Mouse (Mus musculus): ENCODE measurements around the gene Rgs18. TPM values are rescaled to one million over a fixed set of nuclear protein-coding genes. Genes with fewer than 3 reads are reported as not detected.

Rgs18 gene
- polyA plus RNA-seq (2014; fragmentation: Nextera tagmentation; extraction: Ambion mirVana): 1.9 and 2.6 TPM in 2 replicates

DNA sequence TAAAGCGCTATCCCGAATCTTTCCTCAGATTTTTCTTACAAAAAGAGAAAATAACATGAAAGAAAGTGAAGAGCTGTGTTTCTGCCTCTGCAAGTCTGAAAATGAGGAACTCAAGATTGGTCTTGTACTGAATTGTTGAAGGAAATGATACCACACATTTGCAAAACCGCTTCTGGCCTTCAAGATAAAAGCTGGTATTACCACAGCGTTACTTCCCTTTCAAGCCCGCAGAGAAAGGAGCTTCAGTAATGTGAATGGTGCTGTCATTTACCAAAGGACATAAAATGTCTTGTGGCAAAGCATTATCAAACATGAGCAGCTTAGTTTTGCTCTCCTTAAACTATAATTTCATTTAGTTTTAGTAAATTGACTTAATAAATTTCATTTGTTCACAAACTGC, at the start of gene Rgs18:
Gene Rgs18, minus strand, starts transcription at position 105 of the 400 bp plus-strand sequence.
- no peak within 1 kb of the TSS for H3K4me3 ChIP-seq (ENCODE audit: low read depth, low read length)
- H3K9me3 ChIP-seq (ENCODE audit: control insufficient read depth, low read length): no peaks in the 10 kb centered on the region
- no peak within 1 kb of the TSS for H3K9ac ChIP-seq (ENCODE audit: low read length)
- no peak within 1 kb of the TSS for H3K4me2 ChIP-seq
- DNase-seq (ENCODE audit: low spot score, missing footprints) (no peak), ATAC-seq (ENCODE audit: low FRiP score) (no peak)
- H3K4me1 ChIP-seq (ENCODE audit: control insufficient read depth, insufficient read depth, low read length): no peaks in the 10 kb centered on the region
- H3K36me3 ChIP-seq (ENCODE audit: control insufficient read depth, insufficient read depth, low read length): no peaks in the 10 kb centered on the region
- H3K27ac ChIP-seq (ENCODE audit: low read depth, low read length): no peak within 1 kb of the TSS
- WGBS: 80% methylated on average over 5 of the region's 5 CpGs
- H3K27me3 ChIP-seq (ENCODE audit: control insufficient read depth, insufficient read depth, low read length): no peaks in the 10 kb centered on the region

DNA sequence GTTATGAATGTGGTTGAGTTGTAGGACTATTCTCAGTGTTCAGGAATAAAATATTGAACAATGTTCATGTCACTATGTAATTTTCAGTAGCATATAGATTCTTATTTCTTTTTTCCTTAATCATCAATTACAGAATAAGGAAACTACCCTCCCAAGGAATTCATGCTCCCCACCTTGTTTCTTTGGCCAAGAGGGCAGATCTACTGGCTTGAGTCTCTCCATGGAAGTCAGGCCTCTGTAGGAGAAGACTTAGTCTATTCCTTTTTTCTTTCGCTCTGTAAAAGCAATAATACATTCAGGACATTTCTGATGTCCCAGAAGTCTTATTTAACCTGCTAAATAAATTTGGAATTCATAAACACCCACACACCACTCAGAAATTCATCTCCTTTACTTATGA, 841 bp downstream of the Rgs18 start:
- H3K27me3 ChIP-seq (ENCODE audit: control insufficient read depth, insufficient read depth, low read length): no peaks in the 10 kb centered on the region
- H3K4me2 ChIP-seq: no peak overlapping the region
- DNase-seq (ENCODE audit: low spot score, missing footprints) (no peak), ATAC-seq (ENCODE audit: low FRiP score) (no peak)
- no peaks in the 10 kb centered on the region for H3K36me3 ChIP-seq (ENCODE audit: control insufficient read depth, insufficient read depth, low read length)
- H3K4me1 ChIP-seq (ENCODE audit: control insufficient read depth, insufficient read depth, low read length): no peaks in the 10 kb centered on the region
- no peak overlapping the region for H3K4me3 ChIP-seq (ENCODE audit: low read depth, low read length)
- no peak overlapping the region for H3K9ac ChIP-seq (ENCODE audit: low read length)
- H3K27ac ChIP-seq (ENCODE audit: low read depth, low read length): no peak overlapping the region
- 87% methylated on average over 1 of the region's 1 CpGs for WGBS
- H3K9me3 ChIP-seq (ENCODE audit: control insufficient read depth, low read length): no peaks in the 10 kb centered on the region

DNA sequence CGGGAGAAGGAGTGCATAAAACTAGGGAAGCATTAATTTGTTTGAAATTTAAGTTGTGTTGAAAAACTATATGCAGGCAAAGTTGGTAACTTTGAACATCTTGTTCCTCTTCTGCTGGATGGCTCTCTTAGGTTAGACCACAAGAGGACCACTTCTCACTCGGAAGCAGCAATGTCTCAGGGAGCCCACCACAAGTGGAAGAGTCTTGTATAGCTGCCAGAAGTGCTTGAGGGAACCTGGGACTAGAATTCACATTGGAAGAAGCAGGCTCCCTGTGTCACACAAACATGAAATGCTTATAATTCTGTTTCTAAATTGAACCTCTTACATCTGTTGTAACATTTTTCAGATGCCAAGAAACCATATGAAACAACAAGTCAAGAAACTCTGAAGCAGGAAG, 9.0 kb downstream of the Rgs18 start:
- ATAC-seq (ENCODE audit: low FRiP score): no peak
- Histone ChIP-seq H3K9me3 (ENCODE audit: control insufficient read depth, low read length) (no peaks in the 10 kb centered on the region), H3K4me3 (ENCODE audit: low read depth, low read length) (no peak overlapping the region), H3K27ac (ENCODE audit: low read depth, low read length) (no peak overlapping the region), H3K36me3 (ENCODE audit: control insufficient read depth, insufficient read depth, low read length) (no peaks in the 10 kb centered on the region), H3K4me1 (ENCODE audit: control insufficient read depth, insufficient read depth, low read length) (no peaks in the 10 kb centered on the region), H3K27me3 (ENCODE audit: control insufficient read depth, insufficient read depth, low read length) (no peaks in the 10 kb centered on the region), H3K9ac (ENCODE audit: low read length) (no peak overlapping the region), H3K4me2 (no peak overlapping the region)
- DNase-seq (ENCODE audit: low spot score, missing footprints): no peak
- 81% methylated on average over 2 of the region's 2 CpGs for WGBS

DNA sequence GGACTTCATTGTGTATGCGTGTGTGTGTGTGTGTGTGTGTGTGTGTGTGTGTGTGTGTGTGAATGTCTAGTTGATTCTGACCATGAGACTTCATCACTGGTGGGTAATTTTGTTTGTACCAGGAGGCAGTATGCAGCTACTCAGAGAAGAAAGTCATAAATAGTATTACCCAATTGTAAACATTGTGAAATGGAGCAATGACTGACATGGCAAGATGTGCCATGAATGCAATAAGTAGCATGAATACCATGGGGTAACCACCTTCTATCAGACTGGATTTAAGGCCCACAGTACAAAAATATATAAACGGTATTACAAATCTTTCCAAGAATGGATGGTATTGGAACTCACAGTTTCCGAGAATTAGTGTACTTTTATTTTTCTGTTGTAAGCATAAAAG, 14.4 kb downstream of the Rgs18 start:
- WGBS: 87% methylated on average over 3 of the region's 3 CpGs
- Histone ChIP-seq H3K27me3 (ENCODE audit: control insufficient read depth, insufficient read depth, low read length) (no peaks in the 10 kb centered on the region), H3K4me2 (no peak overlapping the region), H3K9ac (ENCODE audit: low read length) (no peak overlapping the region), H3K4me1 (ENCODE audit: control insufficient read depth, insufficient read depth, low read length) (no peaks in the 10 kb centered on the region), H3K9me3 (ENCODE audit: control insufficient read depth, low read length) (no peaks in the 10 kb centered on the region), H3K4me3 (ENCODE audit: low read depth, low read length) (no peak overlapping the region), H3K36me3 (ENCODE audit: control insufficient read depth, insufficient read depth, low read length) (no peaks in the 10 kb centered on the region), H3K27ac (ENCODE audit: low read depth, low read length) (no peak overlapping the region)
- ATAC-seq (ENCODE audit: low FRiP score) (no peak), DNase-seq (ENCODE audit: low spot score, missing footprints) (no peak)

DNA sequence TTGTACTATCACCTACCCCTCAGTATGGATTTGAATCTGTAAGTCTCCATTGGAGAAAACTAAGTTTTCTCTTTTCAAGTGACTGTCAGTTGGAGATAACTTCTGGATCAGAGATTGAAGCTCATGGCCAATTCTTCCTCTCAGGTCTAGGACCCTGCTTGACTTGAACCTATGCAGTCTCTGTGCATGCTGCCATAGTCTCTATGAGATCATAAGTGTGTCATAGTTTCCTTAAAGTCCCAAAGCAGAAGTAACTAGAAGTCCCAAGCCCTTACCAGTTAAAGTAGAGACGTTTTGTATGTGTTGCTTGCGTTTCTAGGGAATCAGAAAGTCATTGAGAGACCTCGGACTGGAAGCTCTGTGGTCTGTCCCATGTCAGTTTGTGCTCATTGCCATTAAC, 24.5 kb downstream of the Rgs18 start:
- Histone ChIP-seq H3K27ac (ENCODE audit: low read depth, low read length) (no peak overlapping the region), H3K9me3 (ENCODE audit: control insufficient read depth, low read length) (no peaks in the 10 kb centered on the region), H3K4me2 (no peak overlapping the region), H3K4me1 (ENCODE audit: control insufficient read depth, insufficient read depth, low read length) (no peaks in the 10 kb centered on the region), H3K27me3 (ENCODE audit: control insufficient read depth, insufficient read depth, low read length) (no peaks in the 10 kb centered on the region), H3K36me3 (ENCODE audit: control insufficient read depth, insufficient read depth, low read length) (no peaks in the 10 kb centered on the region), H3K4me3 (ENCODE audit: low read depth, low read length) (no peak overlapping the region), H3K9ac (ENCODE audit: low read length) (no peak overlapping the region)
- ATAC-seq (ENCODE audit: low FRiP score): no peak
- DNase-seq (ENCODE audit: low spot score, missing footprints): no peak
- 81% methylated on average over 3 of the region's 3 CpGs for WGBS

DNA sequence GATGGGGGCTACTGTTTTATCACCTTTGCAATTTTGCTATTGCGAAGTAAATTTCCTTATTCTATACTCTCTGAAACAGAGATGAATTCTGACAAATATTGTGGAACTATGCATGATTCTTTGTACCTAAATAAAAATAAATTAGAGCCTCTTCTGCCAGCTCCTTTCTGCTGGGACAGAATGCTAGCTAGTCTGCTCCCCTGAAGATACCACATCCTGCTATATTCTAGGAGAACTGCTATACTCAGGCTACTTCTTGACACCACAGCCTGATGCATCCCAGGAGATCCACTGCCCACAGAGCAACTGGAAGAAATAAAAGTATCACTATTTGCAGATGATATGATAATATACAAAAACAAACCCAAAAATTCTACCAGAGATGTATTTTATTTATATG, 29.1 kb downstream of the Rgs18 start:
- DNase-seq (ENCODE audit: low spot score, missing footprints) (no peak), ATAC-seq (ENCODE audit: low FRiP score) (no peak)
- H3K36me3 ChIP-seq (ENCODE audit: control insufficient read depth, insufficient read depth, low read length): no peaks in the 10 kb centered on the region
- no peaks in the 10 kb centered on the region for H3K9me3 ChIP-seq (ENCODE audit: control insufficient read depth, low read length)
- no peak overlapping the region for H3K27ac ChIP-seq (ENCODE audit: low read depth, low read length)
- WGBS: 97% methylated on average over 1 of the region's 1 CpGs
- H3K9ac ChIP-seq (ENCODE audit: low read length): no peak overlapping the region
- no peaks in the 10 kb centered on the region for H3K27me3 ChIP-seq (ENCODE audit: control insufficient read depth, insufficient read depth, low read length)
- H3K4me2 ChIP-seq: no peak overlapping the region
- H3K4me3 ChIP-seq (ENCODE audit: low read depth, low read length): no peak overlapping the region
- H3K4me1 ChIP-seq (ENCODE audit: control insufficient read depth, insufficient read depth, low read length): no peaks in the 10 kb centered on the region

DNA sequence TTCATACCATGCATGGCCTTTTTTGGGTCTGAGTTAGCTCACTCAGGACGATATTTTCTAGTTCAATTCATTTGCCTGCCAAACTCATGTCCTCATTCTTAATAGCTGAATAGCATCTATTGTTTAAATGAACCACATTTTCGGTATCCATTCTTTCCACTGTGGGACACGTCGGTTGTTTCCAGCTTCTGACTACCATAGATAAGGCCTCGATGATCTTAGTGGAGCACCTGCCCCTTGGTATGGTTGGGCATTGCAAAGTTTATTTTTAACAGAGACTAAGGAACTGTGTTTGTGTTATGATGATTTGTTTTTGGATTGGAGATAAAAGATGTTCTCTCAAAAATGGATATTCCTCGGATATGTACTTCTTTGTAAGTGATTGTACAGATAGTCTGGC, 37.5 kb downstream of the Rgs18 start:
- 86% methylated on average over 6 of the region's 6 CpGs for WGBS
- Histone ChIP-seq H3K27ac (ENCODE audit: low read depth, low read length) (no peak overlapping the region), H3K9me3 (ENCODE audit: control insufficient read depth, low read length) (no peaks in the 10 kb centered on the region), H3K4me3 (ENCODE audit: low read depth, low read length) (no peak overlapping the region), H3K36me3 (ENCODE audit: control insufficient read depth, insufficient read depth, low read length) (no peaks in the 10 kb centered on the region), H3K27me3 (ENCODE audit: control insufficient read depth, insufficient read depth, low read length) (no peaks in the 10 kb centered on the region), H3K4me2 (no peak overlapping the region), H3K4me1 (ENCODE audit: control insufficient read depth, insufficient read depth, low read length) (no peaks in the 10 kb centered on the region), H3K9ac (ENCODE audit: low read length) (no peak overlapping the region)
- no peak for DNase-seq (ENCODE audit: low spot score, missing footprints)
- ATAC-seq (ENCODE audit: low FRiP score): no peak

DNA sequence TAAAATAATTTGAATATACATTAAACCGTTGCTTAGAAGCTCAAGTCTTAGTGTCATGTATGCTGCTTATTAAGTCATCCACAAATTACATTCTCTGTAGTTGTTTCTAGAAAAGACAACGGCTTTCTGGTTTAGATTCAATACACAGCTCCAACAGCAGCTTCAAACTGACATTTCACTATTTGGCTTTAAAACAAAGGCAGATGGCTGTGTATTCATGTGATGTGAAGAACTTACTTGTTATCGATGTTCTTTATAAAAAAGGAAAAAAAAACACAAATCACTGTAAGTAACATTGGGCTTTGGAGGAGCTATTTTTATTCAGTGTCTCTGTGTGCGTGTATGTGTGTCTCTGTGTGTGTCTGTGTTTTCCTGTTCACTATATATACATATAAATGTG, 54.5 kb downstream of the Rgs18 start:
- H3K9ac ChIP-seq (ENCODE audit: low read length): no peak overlapping the region
- no peak overlapping the region for H3K27ac ChIP-seq (ENCODE audit: low read depth, low read length)
- H3K4me2 ChIP-seq: no peak overlapping the region
- no peaks in the 10 kb centered on the region for H3K4me1 ChIP-seq (ENCODE audit: control insufficient read depth, insufficient read depth, low read length)
- no peaks in the 10 kb centered on the region for H3K36me3 ChIP-seq (ENCODE audit: control insufficient read depth, insufficient read depth, low read length)
- H3K4me3 ChIP-seq (ENCODE audit: low read depth, low read length): no peak overlapping the region
- WGBS: 88% methylated on average over 4 of the region's 4 CpGs
- no peaks in the 10 kb centered on the region for H3K27me3 ChIP-seq (ENCODE audit: control insufficient read depth, insufficient read depth, low read length)
- ATAC-seq (ENCODE audit: low FRiP score): no peak
- no peak for DNase-seq (ENCODE audit: low spot score, missing footprints)
- H3K9me3 ChIP-seq (ENCODE audit: control insufficient read depth, low read length): no peaks in the 10 kb centered on the region

DNA sequence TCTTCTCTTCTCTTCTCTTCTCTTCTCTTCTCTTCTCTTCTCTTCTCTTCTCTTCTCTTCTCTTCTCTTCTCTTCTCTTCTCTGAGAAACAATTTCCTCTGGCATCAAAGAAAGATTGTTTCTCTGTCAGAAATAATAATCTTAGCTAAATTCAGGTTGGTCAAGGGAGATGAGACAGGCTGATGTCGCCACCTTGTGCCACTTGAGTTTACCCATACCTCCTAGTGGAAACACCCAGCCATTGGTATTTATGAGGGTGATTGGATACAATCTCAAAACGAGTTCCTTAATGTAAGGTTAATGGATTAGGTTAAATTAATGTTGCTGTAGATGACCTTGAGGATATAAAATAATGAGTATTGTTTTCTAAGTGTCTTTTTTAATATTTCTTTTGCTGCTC, 70.9 kb downstream of the Rgs18 start:
- Histone ChIP-seq H3K9me3 (ENCODE audit: control insufficient read depth, low read length) (no peaks in the 10 kb centered on the region), H3K9ac (ENCODE audit: low read length) (no peak overlapping the region), H3K27me3 (ENCODE audit: control insufficient read depth, insufficient read depth, low read length) (no peaks in the 10 kb centered on the region), H3K4me3 (ENCODE audit: low read depth, low read length) (no peak overlapping the region), H3K4me1 (ENCODE audit: control insufficient read depth, insufficient read depth, low read length) (no peaks in the 10 kb centered on the region), H3K27ac (ENCODE audit: low read depth, low read length) (no peak overlapping the region), H3K4me2 (no peak overlapping the region), H3K36me3 (ENCODE audit: control insufficient read depth, insufficient read depth, low read length) (no peaks in the 10 kb centered on the region)
- ATAC-seq (ENCODE audit: low FRiP score) (no peak), DNase-seq (ENCODE audit: low spot score, missing footprints) (no peak)
- 61% methylated on average over 2 of the region's 2 CpGs for WGBS

All from midbrain, embryonic 11.5 days (tissue).